Mouse (Mus musculus): ENCODE measurements around the gene Abcb4. TPM values are rescaled to one million over a fixed set of nuclear protein-coding genes. Genes with fewer than 3 reads are reported as not detected.

The Abcb4 gene
- polyA plus RNA-seq (2015; fragmentation: Illumina TruSeq; extraction: RNeasy Lipid Tissue Mini Kit (QIAGEN cat#74804); ENCODE audit: insufficient read depth, low read depth, low replicate concordance): 1.2 TPM

DNA sequence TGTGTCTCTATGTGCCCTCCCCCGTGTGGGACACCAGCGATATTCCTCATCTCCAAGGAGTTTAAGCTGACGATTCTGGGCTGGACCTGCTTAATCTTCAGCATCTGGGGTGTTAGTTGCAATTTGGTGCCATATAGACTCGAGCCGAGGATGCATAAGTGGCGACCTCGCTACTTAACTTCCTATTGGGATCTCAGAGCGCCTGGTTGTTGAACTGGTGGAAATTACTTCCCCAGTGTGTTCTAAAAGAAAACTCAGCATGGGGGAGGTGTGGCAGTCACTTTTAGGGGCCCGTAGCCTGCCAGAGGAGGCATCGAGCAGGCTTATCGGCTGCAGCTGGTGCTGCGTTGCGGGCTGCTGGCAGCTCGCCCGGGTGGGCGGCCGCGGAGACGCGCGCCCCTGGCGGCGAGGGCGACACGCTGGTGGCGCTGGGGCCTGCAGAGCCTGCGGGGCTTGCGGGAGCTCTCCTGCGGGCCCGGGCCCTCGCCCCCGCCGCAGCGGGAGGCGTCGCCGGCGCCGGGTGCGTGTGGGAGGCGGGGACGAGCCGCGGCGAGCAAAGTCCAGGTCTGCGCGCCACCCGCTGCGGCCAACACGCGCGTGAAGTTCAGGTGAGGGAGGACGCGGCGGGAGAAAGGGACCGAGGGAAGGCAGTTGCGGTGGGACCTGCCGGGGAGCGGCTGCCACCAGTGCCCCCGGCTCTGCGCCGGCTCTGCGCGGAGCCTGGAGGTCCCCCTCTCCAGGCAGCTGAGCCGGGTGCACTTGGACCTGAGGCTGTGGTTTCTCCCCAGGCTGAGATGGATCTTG lies at the start of gene Abcb4:
Gene Abcb4 (plus strand): TSS at position 418 of the 804 bp plus-strand sequence.

DNA sequence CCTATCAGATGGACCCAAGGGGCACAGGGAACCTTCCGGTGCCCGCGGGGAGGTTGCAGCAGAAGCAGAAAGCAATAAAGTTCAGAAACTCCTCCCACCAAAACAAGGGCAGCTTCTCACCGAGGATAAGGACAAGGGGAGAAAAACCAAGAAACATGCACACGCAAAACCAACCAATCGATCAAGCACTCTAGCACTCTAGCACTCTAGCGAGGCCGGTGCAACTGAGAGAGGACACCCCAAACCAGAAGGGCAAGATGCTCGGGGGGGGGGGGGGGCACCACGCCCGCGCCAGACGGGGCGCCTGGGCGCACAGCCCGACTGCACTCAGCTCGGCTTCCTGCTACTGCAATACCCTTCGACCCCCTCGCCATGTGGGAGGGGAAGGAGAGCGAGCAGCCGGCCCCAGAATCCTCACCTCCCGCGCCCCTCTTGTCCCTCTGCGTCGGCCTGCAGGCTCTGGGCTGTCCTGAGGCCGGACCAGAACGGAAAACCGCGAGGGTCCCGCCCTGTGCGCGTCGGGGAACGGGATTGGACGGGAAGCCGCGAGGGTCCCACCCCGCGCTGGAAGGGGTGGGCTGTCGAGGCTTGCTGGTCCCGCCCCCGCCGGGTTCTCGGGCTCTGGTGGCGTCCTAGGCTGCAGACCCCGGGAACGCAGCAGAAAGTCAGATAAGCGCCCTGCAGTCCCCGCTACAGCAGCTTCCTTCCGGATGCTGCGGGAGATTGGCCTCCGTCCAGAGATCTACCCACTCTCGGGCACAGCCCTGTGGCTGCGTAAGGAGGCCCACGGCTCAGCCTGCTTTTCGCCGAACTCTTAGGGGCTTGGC lies 103.4 kb downstream of the Abcb4 start, which contains the start of gene Crot:
Gene Crot (minus strand): TSS at position 639 of the 827 bp plus-strand sequence.

Other genes starting within 250 kb of the Abcb4 start
- 5.2 TPM for gene Abcb1a, start 233.6 kb upstream of the Abcb4 start, polyA plus RNA-seq (2015; fragmentation: Illumina TruSeq; extraction: RNeasy Lipid Tissue Mini Kit (QIAGEN cat#74804); ENCODE audit: insufficient read depth, low read depth, low replicate concordance)
- gene Abcb1b, start 95.6 kb upstream of the Abcb4 start, polyA plus RNA-seq (2015; fragmentation: Illumina TruSeq; extraction: RNeasy Lipid Tissue Mini Kit (QIAGEN cat#74804); ENCODE audit: insufficient read depth, low read depth, low replicate concordance): 5.6 TPM
- gene Crot, start 103.6 kb downstream of the Abcb4 start, polyA plus RNA-seq (2015; fragmentation: Illumina TruSeq; extraction: RNeasy Lipid Tissue Mini Kit (QIAGEN cat#74804); ENCODE audit: insufficient read depth, low read depth, low replicate concordance): 5.3 TPM
- gene Tmem243, start 207.0 kb downstream of the Abcb4 start, polyA plus RNA-seq (2015; fragmentation: Illumina TruSeq; extraction: RNeasy Lipid Tissue Mini Kit (QIAGEN cat#74804); ENCODE audit: insufficient read depth, low read depth, low replicate concordance): 6.0 TPM